Mouse (Mus musculus): ENCODE data around the gene Emc4. TPM values are rescaled to one million over a fixed set of nuclear protein-coding genes. Genes with fewer than 3 reads are reported as not detected.

The Emc4 gene
- polyA plus RNA-seq, 2 experiments from 2014 or later = 67.0 to 76.1 TPM

- no peak for ATAC-seq
Measured at GRCm38 (mm10) chr2:112337211-112337610, 30.6 kb downstream of the Emc4 start.

GRCm38 (mm10) chr2:112332051-112332898 lies 35.6 kb downstream of the Emc4 start:
- ATAC-seq = no peak

GRCm38 (mm10) chr2:112328069-112328777 lies 39.6 kb downstream of the Emc4 start:
- peak; percentile 29 for ATAC-seq

- ATAC-seq = no peak
Measured at GRCm38 (mm10) chr2:112318905-112319304, 48.9 kb downstream of the Emc4 start.

- ATAC-seq = no peak
Measured at GRCm38 (mm10) chr2:112318227-112318626, 49.6 kb downstream of the Emc4 start.

GRCm38 (mm10) chr2:112315638-112316037 lies 52.2 kb downstream of the Emc4 start:
- no peak for ATAC-seq

Other genes with a start within 250 kb of the Emc4 start
- gene Olfr1316, start 233.1 kb downstream of the Emc4 start, polyA plus RNA-seq (2017; shearing (Covaris generic)) = not detected
- not detected for gene Olfr1317, start 227.7 kb downstream of the Emc4 start, polyA plus RNA-seq (2017; shearing (Covaris generic))
- not detected for gene Olfr1318, start 213.8 kb downstream of the Emc4 start, polyA plus RNA-seq (2017; shearing (Covaris generic))
- 10 to 100 TPM; 23.6 to 39.7 TPM for gene Lpcat4, start 128.6 kb downstream of the Emc4 start, polyA plus RNA-seq (2017; shearing (Covaris generic))
- not detected for gene Nutm1, start 108.7 kb downstream of the Emc4 start, polyA plus RNA-seq (2017; shearing (Covaris generic))
- 100 to 1,000 TPM; 153 to 229 TPM for gene Nop10, start 106.1 kb downstream of the Emc4 start, polyA plus RNA-seq (2017; shearing (Covaris generic))
- gene Slc12a6, start 102.2 kb downstream of the Emc4 start, polyA plus RNA-seq (2017; shearing (Covaris generic)) = 10 to 100 TPM; 51.7 to 61.2 TPM
- not detected for gene Gm21985, start 101.7 kb downstream of the Emc4 start, polyA plus RNA-seq (2017; shearing (Covaris generic))
- gene Katnbl1, start 11.2 kb upstream of the Emc4 start, polyA plus RNA-seq (2017; shearing (Covaris generic)) = 10 to 100 TPM; 21.1 to 23.5 TPM
- 10 to 100 TPM; 12.9 to 14.8 TPM for gene Emc7, start 87.0 kb upstream of the Emc4 start, polyA plus RNA-seq (2017; shearing (Covaris generic))
- gene Chrm5, start 112.7 kb upstream of the Emc4 start, polyA plus RNA-seq (2017; shearing (Covaris generic)) = not detected
- 10 to 100 TPM; 20.9 to 23.4 TPM for gene Aven, start 124.9 kb upstream of the Emc4 start, polyA plus RNA-seq (2017; shearing (Covaris generic))

All from CD4-positive, CD25-positive, alpha-beta regulatory T cell, adult 4 months (primary cell).